Mouse (Mus musculus) liver, adult 2 months (tissue): ENCODE data around the gene 1700011L22Rik.

Source experiments
- CTCF ChIP-seq: fragments of 200-500 bp; IDR thresholded peaks from 2 replicates; pipeline ENCODE4 v1.5.1; 2011; ENCODE audit warnings: low read depth, low read length, control low read depth
- POLR2A ChIP-seq: fragments of 200-500 bp; IDR thresholded peaks from 2 replicates; pipeline ENCODE4 v1.6.1; 2011; ENCODE audit warnings: low read length, control low read depth; ENCODE audit not compliant: insufficient read depth; ENCODE audit errors: extremely low read depth

GRCm38 (mm10) chr8:79208181-79208580 lies 40.2 kb downstream of the 1700011L22Rik start:
- TF ChIP-seq POLR2A (no peak), CTCF (no peak)
